Mouse (Mus musculus) layer of hippocampus, postnatal 10 days (tissue): ENCODE measurements around the gene Hsp90ab1. TPM values are rescaled to one million over a fixed set of nuclear protein-coding genes. Genes with fewer than 3 reads are reported as not detected.

Experiments
- DNase-seq, 2 experiments: peaks; one replicate each; pipeline ENCODE4 v3.0.0; 2021; ENCODE audit warnings: low spot score in 2 of 2
- long read RNA-seq: library from polyadenylated mRNA; stranded (forward); transcript quantifications from one replicate; pipeline ENCODE4 v2.0.0, GENCODE M21; 2023
- total RNA-seq, 2 experiments: library from RNA; stranded (reverse); gene quantifications; 2 replicates each; pipeline ENCODE4 v1.2.3; 2021

The Hsp90ab1 gene
- 1,000 to 10,000 TPM; 1,612 to 1,800 TPM for total RNA-seq
- long read RNA-seq, transcript Hsp90ab1-201 (11 exons, 2,520 nt) = major isoform, 902 of 1,134 reads
- long read RNA-seq, partial matches to known transcripts = 202 of 1,134 reads
- long read RNA-seq, other reads (novel, unspliced or antisense) = 30 of 1,134 reads

- DNase-seq = peak; percentile 99 to 100
These were observed at the start of gene Hsp90ab1 for GRCm38 (mm10) chr17:45573087-45573779. Gene Hsp90ab1, minus strand, starts transcription at chr17:45573271.

- DNase-seq = no peak
These were observed 46.5 kb upstream of the Hsp90ab1 start for GRCm38 (mm10) chr17:45619386-45620256.

GRCm38 (mm10) chr17:45618941-45619385 is 45.9 kb upstream of the Hsp90ab1 start:
- no peak for DNase-seq

GRCm38 (mm10) chr17:45617655-45618054 is 44.6 kb upstream of the Hsp90ab1 start:
- no peak for DNase-seq

GRCm38 (mm10) chr17:45616679-45617078 is 43.6 kb upstream of the Hsp90ab1 start:
- no peak for DNase-seq

- no peak for DNase-seq
These were observed 43.1 kb upstream of the Hsp90ab1 start for GRCm38 (mm10) chr17:45616046-45616650.

GRCm38 (mm10) chr17:45612921-45613320 is 39.9 kb upstream of the Hsp90ab1 start:
- no peak for DNase-seq

- no peak for DNase-seq
These were observed 38.9 kb upstream of the Hsp90ab1 start for GRCm38 (mm10) chr17:45612008-45612407.

- no peak for DNase-seq
These were observed 37.2 kb upstream of the Hsp90ab1 start for GRCm38 (mm10) chr17:45610144-45610866.

GRCm38 (mm10) chr17:45608396-45608795 is 35.3 kb upstream of the Hsp90ab1 start:
- DNase-seq = no peak

- DNase-seq = no peak
These were observed 34.2 kb upstream of the Hsp90ab1 start for GRCm38 (mm10) chr17:45606992-45607879.

GRCm38 (mm10) chr17:45602984-45603383 is 29.9 kb upstream of the Hsp90ab1 start:
- DNase-seq = no peak

- no peak for DNase-seq
These were observed 28.8 kb upstream of the Hsp90ab1 start, which contains the start of gene Mymx for GRCm38 (mm10) chr17:45601877-45602304. Gene Mymx, minus strand, starts transcription at chr17:45602102.

GRCm38 (mm10) chr17:45601325-45601724 is 28.3 kb upstream of the Hsp90ab1 start:
- no peak for DNase-seq

GRCm38 (mm10) chr17:45600267-45600666 is 27.2 kb upstream of the Hsp90ab1 start:
- DNase-seq = no peak

- no peak for DNase-seq
These were observed 26.6 kb upstream of the Hsp90ab1 start, which contains the start of gene Slc29a1 for GRCm38 (mm10) chr17:45599446-45600242. Gene Slc29a1, minus strand, starts transcription at chr17:45599606.

GRCm38 (mm10) chr17:45598891-45599290 is 25.8 kb upstream of the Hsp90ab1 start:
- DNase-seq = no peak

- no peak for DNase-seq
These were observed 25.3 kb upstream of the Hsp90ab1 start for GRCm38 (mm10) chr17:45598376-45598775.

GRCm38 (mm10) chr17:45597787-45598186 is 24.7 kb upstream of the Hsp90ab1 start:
- no peak for DNase-seq
